Mouse (Mus musculus) bone marrow macrophage, adult 2 months (primary cell): ENCODE data around the gene Atg2b.

Experiments
- CTCF ChIP-seq: IDR thresholded peaks from 2 replicates; pipeline ENCODE4 v1.5.1; 2012; ENCODE audit warnings: low read depth, mild to moderate bottlenecking, low read length, moderate library complexity
- POLR2A ChIP-seq: IDR thresholded peaks from 2 replicates; pipeline ENCODE4 v1.6.1; 2012; ENCODE audit warnings: mild to moderate bottlenecking, low read depth, low read length, borderline replicate concordance

GRCm38 (mm10) chr12:105724616-105725015 lies 39.6 kb upstream of the Atg2b start:
- TF ChIP-seq POLR2A (no peak), CTCF (no peak)
